Mouse (Mus musculus) thymus, postnatal 14 days (tissue): ENCODE measurements around the gene Kdm6b.
A peak's percentile ranks its signal among the peaks of the same experiment; 100 is the strongest.

Experiments
- DNase-seq: peaks from one replicate; pipeline ENCODE4 v3.0.0; 2021

The Kdm6b gene

DNA sequence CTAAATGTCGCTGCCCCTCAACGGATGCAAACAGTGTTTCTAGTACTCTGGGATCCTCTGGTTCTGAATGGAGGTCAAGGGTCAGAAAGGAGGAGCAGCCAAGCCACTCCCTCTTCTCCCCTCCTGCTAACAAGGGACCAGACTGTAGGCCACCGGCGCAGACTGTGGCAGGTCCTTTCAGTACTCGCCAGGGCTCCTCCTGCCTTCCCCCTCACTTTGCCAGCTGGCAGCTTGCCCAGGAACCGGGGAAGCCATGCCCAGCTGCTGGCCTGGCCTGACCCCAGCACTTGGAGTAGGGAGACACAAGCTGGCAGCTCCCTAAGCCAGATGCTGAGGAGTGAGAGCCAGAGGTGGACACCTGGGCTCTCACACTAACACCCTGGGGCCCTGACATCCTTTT lies 48.6 kb downstream of the Kdm6b start:
- DNase-seq, result peak; percentile 22

DNA sequence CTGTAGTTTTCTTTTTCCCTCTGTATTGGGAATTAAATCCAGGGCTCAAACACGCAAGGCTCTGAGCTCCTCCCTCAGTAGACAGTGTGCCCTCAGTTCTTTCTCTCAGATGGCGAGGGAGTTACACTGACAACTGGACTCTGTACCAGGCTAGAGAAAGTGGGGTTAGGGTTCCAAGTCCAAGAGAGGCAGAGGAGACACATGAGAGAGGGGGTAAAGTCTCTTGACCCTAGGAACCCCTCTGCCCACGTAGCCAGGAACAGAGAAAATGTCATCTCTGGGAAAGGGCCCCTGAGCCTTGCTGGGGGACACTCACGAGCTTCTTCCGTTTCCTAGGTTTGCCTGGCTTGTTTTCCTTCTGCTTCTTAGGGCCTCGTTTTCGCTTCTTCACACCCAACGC lies 49.1 kb downstream of the Kdm6b start:
- no peak for DNase-seq

DNA sequence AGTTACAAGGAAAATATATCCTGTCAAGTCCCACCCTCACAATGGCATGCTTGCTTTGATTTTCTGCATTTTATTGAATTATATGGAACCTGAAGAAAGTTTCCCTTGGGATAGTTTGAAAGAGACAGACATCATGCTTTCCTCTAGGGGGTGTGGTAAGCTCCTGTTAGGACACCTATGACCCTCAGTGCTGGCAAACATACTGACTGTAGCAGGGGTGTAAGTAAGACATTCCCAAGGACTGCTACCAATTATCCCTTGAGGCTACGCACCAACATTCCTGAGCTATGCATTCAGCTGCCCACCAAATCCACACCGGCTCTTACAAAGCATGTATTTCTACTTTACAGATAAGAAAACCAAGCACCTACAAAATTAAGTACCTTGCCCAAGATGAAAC lies 51.0 kb downstream of the Kdm6b start:
- no peak for DNase-seq

GRCm38 (mm10) chr11:69362021-69362420 lies 51.5 kb downstream of the Kdm6b start:
- peak; percentile 28 for DNase-seq

DNA sequence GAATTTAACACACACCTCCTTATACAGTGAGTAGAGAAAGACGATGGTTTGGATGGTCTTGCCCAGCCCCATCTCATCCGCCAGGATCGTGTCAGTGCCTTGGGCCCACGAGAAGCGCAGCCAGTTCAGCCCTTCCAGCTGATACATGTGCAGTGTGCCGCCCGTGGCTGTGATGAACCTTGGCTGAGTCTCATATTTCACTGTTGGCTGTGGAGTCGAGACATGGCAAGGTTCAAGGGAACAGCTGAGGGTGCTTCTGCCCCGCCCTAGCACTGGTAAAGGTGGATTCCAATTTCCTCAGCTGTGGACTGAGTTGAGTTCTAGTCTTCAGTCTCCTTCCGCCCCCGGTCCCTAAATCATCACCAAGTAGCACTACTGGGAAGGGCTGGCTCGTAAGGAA lies 55.8 kb downstream of the Kdm6b start:
- DNase-seq, result no peak

DNA sequence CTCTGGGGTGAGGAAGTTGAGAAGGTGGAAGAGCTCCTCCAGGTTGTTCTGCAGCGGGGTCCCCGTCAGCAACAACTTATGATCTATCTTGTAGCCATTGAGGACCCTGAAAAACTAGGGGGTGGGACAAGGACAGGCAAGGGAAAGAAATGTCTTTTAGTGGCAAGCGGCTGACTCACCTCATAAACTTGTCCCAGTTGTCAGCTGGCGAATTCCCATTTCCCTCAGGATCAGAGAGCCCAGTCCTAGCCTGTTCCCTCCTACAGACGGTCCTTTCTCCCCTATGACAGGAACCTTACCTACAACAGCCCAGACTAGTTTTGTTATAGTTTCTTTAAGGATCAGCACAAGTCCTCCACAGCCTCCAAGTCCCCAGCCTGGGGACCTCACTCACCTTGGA lies 56.9 kb downstream of the Kdm6b start:
- no peak for DNase-seq
